Mouse (Mus musculus) hindbrain, embryonic 11.5 days (tissue): ENCODE measurements around the gene Hoxc9. TPM values are rescaled to one million over a fixed set of nuclear protein-coding genes. Genes with fewer than 3 reads are reported as not detected.

Experiments used
- microRNA counts: library from miRNA; unstranded; fragments of <30 nt; microRNA quantifications from one replicate; lab custom pipeline; 2015
- polyA plus RNA-seq: library from polyadenylated mRNA; unstranded; fragments of >200 nt; fragmentation: Nextera tagmentation; extraction: Ambion mirVana; gene quantifications from 2 replicates; pipeline ENCODE4 v1.2.1, GENCODE M21; 2014

Gene Hoxc9
- polyA plus RNA-seq, 1 experiment from 2014 or later: not detected

MicroRNAs encoded within 50 kb of the gene (microRNA counts, 519-probe panel; counts per million panel counts)
- microRNA mmu-miR-615-3p (lab: Ali Mortazavi, UCI) (1,555 counts per million, percentile 2 among the panel's probes with 10 or more counts), microRNA mmu-miR-615-5p (lab: Ali Mortazavi, UCI) (not detected)

Other genes with a start within 250 kb of the Hoxc9 start
- gene Hoxc13, start 55.3 kb upstream of the Hoxc9 start, polyA plus RNA-seq: 0.11 and 0.48 TPM in 2 replicates
- gene Hoxc12, start 39.7 kb upstream of the Hoxc9 start, polyA plus RNA-seq: not detected in 2 replicates
- not detected in 2 replicates for gene Hoxc11, start 22.0 kb upstream of the Hoxc9 start, polyA plus RNA-seq
- gene Hoxc10, start 9.6 kb upstream of the Hoxc9 start, polyA plus RNA-seq: not detected in 2 replicates
- gene Hoxc5, start 9.0 kb upstream of the Hoxc9 start, polyA plus RNA-seq: 21.0 and 21.6 TPM in 2 replicates
- gene Hoxc8, start 14.2 kb downstream of the Hoxc9 start, polyA plus RNA-seq: not detected in 2 replicates
- gene Hoxc6, start 21.8 kb downstream of the Hoxc9 start, polyA plus RNA-seq: 0.45 and 5.4 TPM in 2 replicates
- 37.3 and 37.8 TPM in 2 replicates for gene Hoxc4, start 42.5 kb downstream of the Hoxc9 start, polyA plus RNA-seq
- gene Smug1, start 190.7 kb downstream of the Hoxc9 start, polyA plus RNA-seq: 23.9 and 35.8 TPM in 2 replicates